Mouse (Mus musculus): Measurements from ENCODE around the gene Vwa1.

Vwa1 gene

DNA sequence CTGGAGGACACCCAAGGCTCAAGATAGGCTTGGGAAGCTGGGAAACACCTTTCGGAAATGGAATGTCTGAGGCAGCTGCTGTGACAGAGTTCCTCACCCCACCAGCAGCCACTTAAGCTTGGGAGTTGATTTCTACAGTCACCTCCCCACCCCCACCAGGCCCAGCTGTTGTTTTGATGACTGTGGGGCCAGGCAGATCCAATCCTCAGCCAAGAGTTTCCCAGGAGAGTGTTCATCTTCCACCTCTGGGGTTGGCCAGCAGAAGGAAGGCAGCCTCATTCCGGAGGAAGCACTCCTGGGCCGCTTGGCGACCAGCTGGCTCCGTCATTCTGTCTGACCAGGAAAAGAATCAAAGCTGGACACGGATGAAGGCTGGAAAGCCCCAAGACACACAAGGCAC lies 6.4 kb upstream of the Vwa1 start:
- in situ Hi-C loops (cut with MboI, MseI), result no loop called here

DNA sequence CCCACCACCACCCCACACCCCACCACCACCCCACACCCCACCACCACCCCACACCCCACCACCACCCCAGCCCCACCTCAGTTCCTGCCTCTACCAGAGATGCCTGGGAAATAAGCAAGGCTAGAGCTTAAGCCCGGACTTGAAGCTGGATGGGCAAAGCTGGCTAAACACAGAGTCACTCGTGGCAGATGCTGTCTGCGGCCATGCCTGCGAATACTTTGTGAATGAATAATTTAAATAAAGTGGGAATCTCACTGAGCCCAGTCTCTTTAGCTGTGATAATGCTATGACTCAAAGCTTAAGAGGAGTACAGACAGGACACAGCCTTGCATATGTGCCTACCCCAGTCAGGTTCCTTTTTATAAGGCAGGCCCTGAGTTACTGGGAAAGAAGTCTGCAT lies 5.0 kb upstream of the Vwa1 start:
- in situ Hi-C loops (cut with MboI, MseI), result no loop called here

DNA sequence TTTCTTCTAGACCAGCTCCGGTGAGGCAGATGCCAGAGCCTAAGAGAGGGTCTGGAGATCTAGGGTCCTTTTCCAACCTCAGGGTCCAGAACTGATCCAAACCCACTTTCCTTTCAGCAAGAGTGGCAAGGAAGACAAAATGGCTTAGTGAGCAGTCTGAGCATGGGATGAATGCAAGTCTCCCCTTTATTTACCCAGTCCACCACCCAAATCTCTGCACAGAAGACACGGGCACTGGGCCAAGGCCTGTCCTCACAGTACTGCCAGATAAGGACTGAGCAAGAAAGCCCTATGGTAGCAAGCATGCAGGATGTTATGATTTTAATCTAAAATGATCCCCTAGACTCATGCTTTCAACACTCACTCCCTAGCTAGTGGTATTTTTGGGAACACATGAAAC lies 3.3 kb upstream of the Vwa1 start:
- in situ Hi-C loops (cut with MboI, MseI), result no loop called here

DNA sequence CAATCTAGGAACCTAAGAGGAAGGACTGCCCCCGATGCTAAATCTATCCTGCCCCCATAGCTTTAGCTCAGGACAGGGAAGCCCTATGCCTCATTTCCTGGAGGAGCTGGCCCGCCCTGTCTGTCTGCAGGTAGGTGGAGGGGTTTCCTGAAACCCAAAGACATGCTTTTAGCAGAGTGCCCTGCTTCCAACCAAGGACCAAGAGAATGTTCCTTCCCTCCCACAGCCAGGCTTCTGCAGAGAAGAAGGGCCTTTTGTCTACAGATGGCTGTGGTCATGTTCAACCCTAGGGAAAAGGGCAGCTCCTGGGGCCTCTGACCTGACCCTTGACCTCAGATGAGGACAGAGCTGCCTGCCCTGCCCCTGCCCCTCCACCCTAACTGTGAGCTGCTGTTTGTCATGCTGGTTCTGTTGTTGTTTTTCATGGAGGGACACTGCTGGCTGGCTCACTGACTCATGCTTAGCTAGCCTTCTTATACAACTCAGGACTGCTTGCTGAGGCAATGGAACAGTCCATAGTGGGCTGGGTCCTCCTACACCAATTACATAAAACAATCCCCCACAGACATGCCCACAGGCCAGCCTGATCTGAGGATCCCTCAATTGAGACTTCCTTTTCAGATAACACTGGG lies 2.3 kb upstream of the Vwa1 start:
- in situ Hi-C loops (cut with MboI, MseI), result no loop called here

DNA sequence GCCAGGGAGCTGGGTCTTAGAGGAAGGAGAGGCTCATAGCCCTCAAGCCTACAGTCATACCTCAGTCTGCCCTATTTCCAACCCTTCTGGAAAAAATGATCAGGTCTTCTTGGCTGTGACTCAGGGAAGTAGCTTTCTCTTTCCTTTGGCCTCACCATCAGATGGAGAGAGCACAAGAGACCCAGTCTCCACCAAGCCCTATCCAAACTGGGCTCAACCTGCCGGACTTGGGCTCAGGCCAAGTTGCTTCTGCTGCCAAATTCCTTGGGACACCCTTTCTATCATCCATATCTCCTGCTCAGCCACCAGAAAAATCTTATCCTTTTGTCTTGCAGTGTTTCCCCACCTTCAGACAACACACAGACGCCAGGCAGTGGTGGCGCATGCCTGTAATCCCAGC lies 1.4 kb upstream of the Vwa1 start:
- in situ Hi-C loops (cut with MboI, MseI), result no loop called here

DNA sequence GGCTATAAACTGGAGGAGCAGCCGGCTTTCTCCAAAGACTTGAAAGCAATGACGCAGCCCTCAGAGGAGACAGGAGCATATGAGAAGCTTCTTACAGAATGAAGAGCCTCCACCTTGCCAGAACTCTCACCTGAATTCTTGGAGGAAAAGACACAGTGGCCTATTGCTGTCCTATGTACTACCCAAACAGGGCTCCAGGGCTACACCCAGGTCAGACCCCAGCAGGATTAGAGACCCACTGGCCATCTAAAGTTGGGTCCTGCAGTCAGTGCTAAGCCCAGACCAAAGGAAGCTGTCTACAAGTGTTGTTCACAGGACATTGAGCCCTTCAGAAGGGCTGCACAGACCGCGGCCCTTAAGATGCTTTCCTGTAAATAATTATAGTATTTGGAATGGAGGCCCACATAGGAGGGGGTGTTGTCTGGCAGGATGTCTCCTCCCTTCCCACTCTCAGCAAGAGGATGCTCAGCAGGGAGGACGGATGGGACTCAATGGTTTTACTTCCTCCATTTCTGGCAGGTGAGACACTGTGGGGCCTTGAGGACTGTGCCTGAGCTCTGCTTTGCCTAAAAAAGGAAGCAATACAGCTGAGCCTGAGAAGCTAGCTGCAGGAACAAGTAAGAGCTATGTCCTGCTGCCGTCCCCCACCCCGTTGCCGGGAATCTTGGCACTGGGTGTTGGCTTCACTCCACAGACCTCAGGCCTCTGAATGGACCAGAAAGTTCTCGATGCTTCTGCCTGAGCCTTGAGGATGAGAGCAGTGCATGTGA lies 658 bp upstream of the Vwa1 start:
- in situ Hi-C loops (cut with MboI, MseI), result no loop called here

DNA sequence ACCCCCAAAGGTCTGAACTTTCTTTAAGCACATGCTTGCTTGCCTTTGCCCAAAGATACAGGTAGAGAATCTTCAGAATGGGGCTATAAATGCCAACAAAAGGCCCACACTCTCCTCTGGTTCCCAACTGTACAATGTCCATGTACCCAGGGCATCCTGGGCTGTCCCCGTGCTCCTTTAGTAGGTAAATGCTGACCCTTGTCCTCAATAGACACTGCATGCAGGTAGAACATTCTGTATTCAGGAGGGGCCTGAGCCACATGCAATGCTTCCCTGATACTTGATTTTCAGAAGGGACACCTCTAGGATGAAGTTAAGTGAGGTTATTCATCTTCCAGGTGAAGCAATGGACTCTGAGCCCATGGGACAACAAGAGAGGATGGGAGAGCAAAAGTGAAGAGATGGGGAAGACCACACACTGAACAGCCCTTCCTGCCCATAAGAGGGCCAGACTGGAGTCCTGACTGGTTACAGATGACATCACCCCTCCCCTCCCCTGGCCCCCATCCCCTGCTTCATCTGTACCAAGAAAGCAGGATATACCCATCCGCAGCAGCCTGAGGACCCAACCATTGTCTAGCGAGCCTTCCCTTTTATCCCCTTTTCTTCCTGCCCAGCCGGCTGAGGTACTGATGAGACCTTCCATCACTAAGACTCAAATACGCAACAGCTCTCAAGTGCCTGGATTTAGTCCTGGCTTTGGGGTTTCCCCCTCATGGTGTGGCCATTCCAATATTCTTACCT lies 991 bp downstream of the Vwa1 start:
- in situ Hi-C loops (cut with MboI, MseI), result no loop called here

DNA sequence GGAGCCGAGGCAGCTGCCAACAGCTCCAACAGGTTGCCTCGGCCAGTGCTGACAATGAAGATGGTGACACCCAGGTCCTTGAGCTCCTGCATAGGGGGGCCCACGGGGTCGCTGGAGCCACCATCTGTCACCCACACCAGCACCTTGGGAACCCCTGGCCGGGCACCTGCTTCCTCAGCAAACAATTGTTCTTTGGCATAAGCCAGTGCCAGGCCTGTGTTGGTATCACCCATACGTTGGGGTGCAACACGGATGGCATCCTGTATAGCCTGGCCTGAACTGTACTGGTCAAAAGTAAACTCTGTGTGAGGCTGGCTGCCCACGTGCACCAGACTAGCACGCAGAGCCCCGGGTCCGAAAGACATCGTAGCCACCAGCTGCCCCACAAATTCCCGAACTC lies 1.7 kb downstream of the Vwa1 start:
- in situ Hi-C loops (cut with MboI, MseI), result no loop called here

DNA sequence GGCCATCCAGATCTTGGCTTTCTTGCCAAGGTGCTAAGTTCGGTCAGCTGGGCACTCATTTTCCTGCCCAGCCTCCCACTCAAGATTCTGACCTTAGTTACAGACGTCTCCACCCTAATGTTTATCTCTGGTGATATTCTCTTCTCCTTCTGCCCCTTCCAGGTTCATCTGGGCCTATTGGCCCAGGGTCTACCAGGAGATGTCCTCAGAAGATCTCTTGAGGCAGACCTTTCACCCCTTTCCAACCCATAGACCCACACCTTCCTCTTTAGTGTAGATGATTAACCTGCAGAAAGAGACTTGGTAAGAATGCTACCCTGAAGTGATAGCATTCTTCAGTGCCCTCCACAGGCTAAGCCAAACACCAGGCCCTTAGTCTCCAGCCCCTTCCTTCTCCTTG lies 2.8 kb downstream of the Vwa1 start:
- in situ Hi-C loops (cut with MboI, MseI), result no loop called here

DNA sequence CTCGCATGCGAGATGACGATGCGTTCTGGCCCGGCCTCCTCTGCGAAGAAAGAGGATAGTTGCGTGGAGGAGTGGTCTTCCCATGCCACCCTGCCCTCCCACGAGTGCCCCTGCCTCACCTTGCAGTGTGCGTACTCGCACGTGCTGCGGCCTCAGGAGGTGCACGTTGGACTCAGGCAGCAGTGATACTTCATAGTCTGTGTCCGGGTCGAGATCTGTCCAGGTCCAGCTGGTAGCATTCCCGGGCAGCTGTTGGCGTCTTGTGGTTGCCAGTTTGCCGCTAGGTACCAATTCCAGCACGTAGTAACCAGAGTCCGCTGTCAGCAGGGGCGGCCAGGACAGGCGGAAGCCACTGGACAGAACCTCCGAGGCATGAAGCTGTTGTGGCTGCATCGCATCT lies 3.9 kb downstream of the Vwa1 start:
- in situ Hi-C loops (cut with MboI, MseI), result no loop called here

DNA sequence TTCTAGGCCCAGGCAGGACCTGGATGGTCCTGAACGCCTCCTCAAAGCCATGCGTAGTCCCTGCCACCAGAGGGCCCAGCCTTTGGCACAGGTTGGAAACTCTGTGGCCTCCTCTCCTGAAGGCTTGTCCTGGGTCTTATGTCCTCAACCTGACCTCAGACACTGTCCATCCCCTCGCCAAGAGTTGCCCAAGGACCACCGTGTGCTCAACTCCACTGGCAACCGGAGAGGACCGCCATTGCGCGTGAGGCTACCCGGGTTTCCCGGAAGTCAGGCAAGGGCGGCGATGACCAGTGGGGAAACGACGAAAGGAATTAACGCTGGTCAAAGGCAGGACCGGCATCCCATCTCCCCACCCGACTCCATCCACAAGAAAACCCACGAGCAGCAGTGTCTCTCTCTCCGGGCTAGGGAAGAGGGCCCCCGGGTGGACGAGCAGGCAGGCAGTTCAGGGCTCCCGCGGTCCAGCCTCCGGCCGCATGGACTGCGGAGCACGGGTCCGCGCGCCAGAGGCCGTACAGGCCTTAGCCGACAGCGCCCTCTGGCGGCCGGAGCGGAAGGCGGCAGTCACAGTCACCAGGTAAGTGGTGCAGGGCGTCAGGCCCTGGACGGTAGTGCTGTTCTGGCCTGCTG lies 4.5 kb downstream of the Vwa1 start:
- in situ Hi-C loops (cut with MboI, MseI), result no loop called here

DNA sequence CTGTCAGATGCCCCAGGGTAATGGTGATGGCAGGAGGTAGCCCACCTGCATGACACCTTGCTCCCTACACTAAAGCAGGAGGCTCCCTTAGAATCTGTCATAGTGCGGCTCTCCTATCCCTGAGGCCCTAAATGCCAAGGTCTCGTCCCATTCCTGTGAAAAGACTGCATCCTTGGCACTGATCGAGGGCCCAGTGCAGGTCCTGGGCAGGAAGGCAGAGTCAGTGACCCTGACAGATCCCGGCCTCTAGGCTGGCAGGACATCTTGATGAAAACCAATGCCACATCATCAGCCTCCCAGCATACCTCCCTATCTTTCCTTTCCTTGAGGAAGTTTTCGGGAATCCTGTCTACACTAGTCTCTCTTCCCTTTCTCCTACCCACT lies 5.0 kb downstream of the Vwa1 start:
- in situ Hi-C loops (cut with MboI, MseI), result no loop called here

DNA sequence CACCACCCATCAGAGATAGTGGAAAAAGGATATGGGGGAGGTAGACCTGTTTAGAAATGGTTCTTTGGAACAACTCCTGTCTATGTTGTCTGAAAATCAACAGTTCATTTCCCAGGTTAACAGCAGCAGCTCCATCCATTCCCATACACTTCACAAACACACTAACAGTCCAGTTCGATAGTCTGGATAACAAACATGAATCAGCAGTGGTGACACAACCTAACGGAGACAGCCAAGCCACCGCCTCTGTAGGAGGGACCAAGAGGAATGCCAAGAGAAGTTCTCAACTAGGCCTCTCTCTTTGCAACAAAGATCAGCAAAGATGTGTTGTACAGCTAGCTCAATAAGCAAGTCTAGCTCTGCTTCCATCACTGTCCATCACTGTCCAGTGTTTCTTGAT lies 12.1 kb downstream of the Vwa1 start:
- in situ Hi-C loops (cut with MboI, MseI), result no loop called here

DNA sequence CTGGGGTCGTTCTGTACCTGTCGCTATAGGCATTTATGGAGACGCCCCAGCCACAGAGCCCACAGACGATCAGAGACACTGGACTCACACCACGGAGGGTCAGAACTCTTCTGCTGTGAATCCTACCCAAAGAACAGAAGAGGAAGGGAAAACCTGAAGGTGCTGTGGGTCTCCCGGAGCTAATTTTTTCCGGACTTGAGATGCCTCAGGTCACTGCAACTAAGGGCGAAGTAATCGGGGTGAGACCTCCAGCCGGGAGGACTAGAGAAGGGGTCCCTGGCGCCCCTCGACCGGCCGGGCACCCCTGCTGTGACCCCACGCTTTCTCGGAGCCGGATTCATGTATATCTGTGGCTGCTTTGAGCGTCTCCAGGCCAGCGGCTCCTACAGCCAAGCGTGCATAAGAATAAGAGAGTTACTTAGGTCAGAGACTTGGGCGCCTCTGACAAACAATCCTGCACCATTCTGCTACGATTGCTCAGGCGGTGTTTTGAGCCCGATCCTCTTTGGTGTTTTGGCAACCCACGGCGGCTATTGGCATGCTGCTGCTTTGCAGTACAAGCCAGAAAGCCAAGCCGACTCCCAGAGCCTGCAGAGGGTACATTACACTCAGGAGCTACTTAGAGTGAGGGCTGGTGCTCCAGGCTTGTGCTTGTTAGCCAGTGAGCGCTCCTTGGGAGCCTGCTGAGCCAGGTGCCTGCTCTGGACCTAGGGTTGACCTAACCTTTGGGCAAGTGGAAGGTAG lies 13.0 kb downstream of the Vwa1 start:
- in situ Hi-C loops (cut with MboI, MseI), result no loop called here

DNA sequence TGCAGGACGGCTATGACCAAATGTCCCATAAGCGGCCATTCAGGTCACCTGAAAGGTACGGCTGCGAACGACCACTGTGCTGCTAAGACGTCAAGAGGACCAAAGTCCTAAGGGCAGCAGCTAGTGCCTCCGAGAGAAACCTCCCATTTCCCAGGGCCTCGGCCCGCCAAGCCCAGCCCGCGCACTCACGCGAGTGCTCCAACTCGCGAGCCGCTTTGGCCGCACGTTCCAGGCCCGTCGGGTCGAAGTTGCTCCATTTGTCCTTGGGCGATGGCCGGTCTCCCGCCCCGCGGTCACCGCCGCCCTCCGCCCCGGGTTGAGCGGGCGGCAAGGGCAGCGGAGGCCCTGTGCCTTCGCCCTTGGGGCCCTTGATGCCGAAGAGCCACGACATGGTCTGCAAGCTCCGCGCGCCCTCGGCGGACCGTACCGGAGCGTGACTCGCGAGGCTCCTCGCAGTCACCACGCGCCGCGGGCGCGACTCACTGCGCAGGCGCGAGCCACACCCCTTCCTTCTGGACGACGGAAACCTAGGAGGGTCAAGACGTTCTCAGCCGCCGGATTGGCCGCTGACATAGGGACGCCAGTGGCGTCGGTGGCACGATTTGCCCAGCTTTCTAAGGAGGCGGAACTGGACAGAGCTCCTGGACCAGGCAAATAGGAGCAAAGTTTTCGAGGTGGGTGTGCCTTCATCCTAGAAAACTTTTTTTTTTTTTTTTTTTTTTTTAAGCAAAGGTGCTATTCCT lies 13.7 kb downstream of the Vwa1 start, which contains the start of gene Atad3a:
TSS of gene Atad3a (minus strand) at position 481 of the 743 bp plus-strand sequence.
- in situ Hi-C loops (cut with MboI, MseI), result no loop called here

DNA sequence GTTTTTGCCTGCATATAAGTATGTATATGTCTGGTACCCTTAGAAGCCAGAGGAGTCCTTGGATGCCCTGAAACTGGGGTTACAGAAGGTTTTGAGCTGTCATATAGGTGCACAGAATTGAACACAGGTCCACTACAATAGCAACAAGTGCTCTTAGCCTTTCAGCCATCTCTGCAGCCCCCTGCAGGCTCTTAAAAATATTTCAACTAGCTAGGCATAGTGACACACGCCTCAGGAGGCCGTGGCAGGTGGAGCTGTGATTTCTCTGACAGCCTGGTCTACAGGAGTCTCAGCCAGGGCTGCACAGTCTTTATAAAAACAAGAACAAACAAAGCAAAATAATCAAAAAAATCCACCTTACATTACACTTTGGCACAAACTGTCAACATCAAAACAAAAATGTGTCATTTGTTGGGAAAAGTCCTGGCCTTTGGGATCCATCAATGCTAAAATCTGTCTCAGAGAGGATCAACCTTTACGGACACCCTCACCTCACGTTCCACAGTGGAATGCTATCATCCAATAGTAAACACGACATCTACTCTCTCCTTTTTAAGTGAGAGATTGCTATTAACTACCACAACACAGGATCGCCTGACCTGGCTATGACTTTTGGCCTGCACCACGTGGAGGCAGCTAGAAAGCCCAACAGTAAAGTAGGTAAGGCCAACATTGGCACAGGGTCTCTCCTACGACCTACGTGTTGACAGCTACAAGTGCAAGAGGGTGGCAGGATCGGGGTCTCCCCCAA lies 14.5 kb downstream of the Vwa1 start:
- in situ Hi-C loops (cut with MboI, MseI), result no loop called here

DNA sequence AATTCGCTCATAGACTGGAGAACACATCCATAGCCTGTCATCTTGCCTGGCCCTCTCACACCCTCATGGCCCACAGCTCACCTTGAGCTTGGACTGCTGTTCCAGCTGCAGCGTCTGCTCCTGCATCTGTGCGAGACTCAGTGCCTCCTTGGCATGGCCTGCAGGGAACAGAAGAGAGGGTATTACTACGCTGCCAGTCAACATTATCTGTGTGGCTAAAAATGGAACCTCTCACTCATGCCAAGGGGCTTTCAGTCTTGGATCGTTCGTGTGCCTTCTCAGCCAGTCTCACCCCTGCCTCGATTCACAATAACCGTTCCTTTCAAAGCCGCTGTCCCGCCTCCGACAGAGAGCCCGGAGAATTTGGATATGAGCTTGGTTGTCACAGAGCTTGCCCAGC lies 17.5 kb downstream of the Vwa1 start:
- in situ Hi-C loops (cut with MboI, MseI), result no loop called here

DNA sequence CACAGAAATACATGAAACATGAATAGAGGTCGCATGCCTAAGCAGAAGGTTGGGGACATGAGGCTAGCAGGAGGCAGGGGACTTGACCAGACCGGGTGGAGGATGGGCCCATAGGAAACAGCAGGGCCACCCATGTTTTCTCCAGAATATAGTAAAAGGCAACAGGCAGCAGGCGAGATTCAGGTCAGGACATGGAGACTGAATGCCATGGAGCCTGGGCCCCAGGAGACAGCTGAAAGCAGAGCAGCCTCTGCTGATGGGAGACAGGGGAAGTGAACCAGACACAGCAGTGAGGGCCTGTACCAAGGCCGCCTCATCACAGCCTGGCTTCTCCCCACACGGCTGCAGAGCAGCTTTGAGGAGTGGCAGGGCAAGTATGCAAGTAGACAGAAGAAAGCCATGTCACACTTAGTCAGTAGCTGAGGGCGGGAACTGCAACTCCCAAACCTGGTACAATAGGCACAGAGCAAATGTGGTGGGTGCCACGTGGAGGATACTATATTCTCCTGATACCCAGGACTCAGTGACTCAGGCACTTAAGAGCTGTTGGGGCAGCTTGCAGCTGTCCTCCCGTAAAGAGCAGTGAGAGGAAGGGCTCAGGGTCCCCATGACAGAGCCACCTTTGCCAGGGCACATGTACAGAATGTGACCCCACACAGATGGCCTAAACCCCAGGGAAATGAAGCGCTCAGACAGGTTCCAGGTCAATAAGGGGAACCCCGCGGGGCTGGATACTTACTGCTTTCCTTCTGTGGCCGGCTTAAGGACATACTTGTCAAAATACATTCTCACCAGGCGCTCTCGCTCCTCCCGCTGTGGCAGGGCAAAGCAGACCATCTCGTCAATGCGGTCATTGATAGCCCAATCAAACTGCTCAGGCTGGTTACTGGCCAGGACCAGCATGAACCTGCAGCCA lies 27.7 kb downstream of the Vwa1 start:
- in situ Hi-C loops (cut with MboI, MseI), result no loop called here

DNA sequence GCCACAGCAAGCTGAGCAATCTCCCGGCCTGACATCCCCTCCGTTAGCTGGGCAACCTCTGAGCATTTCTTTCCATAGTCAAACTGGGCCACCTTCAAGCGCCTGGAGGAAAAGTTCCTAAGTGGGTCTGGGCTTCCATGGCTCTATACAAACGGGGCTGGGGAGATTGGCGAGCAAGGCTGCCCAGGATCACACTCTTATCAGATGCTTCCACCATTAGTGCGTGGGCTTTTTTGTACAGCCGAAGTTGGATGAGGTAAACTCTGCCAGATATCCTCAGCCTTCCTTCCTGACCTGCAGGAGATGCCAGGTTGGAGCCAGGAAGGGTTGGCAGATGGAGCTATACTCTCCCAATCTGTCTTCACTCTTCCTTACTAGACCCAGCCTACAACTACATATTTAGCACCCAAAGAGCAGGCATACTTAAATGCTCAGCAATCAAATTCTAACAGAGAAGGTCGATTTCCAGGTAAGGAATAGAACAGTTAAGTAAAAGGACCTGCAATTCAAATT lies 28.4 kb downstream of the Vwa1 start:
- in situ Hi-C loops (cut with MboI, MseI), result no loop called here
